Mouse (Mus musculus) ES-E14 (cell line): ENCODE results near the gene Tomm20.

Experiments used
- CHD2 ChIP-seq: IDR thresholded peaks from 2 replicates; pipeline ENCODE4 v1.6.1; 2014; ENCODE audit warnings: mild to moderate bottlenecking, low read depth, low read length, inconsistent platforms
- HCFC1 ChIP-seq: IDR thresholded peaks from 2 replicates; pipeline ENCODE4 v1.6.1; 2012; ENCODE audit warnings: low read length, inconsistent platforms, borderline replicate concordance; ENCODE audit not compliant: insufficient read depth
- MAFK ChIP-seq: IDR thresholded peaks from 2 replicates; pipeline ENCODE4 v1.6.1; 2014; ENCODE audit warnings: mild to moderate bottlenecking, low read depth, low read length, inconsistent platforms; ENCODE audit not compliant: insufficient read depth
- ZC3H11A ChIP-seq: IDR thresholded peaks from 2 replicates; pipeline ENCODE4 v1.6.1; 2012; ENCODE audit warnings: low read depth, mild to moderate bottlenecking, inconsistent platforms, low read length, borderline replicate concordance

GRCm38 (mm10) chr8:126913241-126914106 is 32.2 kb downstream of the Tomm20 start:
- TF ChIP-seq ZC3H11A = no peak
- TF ChIP-seq MAFK = no peak
- no peak for TF ChIP-seq HCFC1
- TF ChIP-seq CHD2 = no peak
